Mouse (Mus musculus) liver, embryonic 13.5 days (tissue): Measurements from ENCODE around the gene Abtb1. TPM values are rescaled to one million over a fixed set of nuclear protein-coding genes. Genes with fewer than 3 reads are reported as not detected.

ENCODE experiments used
- ATAC-seq: fragments of 200-750 bp; cut with Nextera tagmentation; 2 replicates; pipeline ENCODE4 v1.8.0; 2017; ENCODE audit warnings: low read depth, mild to moderate bottlenecking, moderate number of reproducible peaks, moderate library complexity
- DNase-seq: peaks from one replicate; pipeline ENCODE4 v3.0.0; 2022
- H3K27ac ChIP-seq: fragments of 300-500 bp; sonication (generic); 2 replicates; pipeline ENCODE4 v1.5.1; 2015; ENCODE audit warnings: moderate library complexity, mild to moderate bottlenecking, inconsistent platforms
- H3K27me3 ChIP-seq: fragments of 300-500 bp; sonication (generic); 2 replicates; pipeline ENCODE4 v1.6.1; 2015; ENCODE audit warnings: mild to moderate bottlenecking, inconsistent platforms
- H3K36me3 ChIP-seq: fragments of 300-500 bp; sonication (generic); 2 replicates; pipeline ENCODE4 v1.6.1; 2015; ENCODE audit warnings: mild to moderate bottlenecking, inconsistent platforms
- H3K4me1 ChIP-seq: fragments of 300-500 bp; sonication (generic); replicated peaks from 2 replicates; pipeline ENCODE4 v1.6.1; 2015; ENCODE audit warnings: inconsistent platforms
- H3K4me2 ChIP-seq: fragments of 300-500 bp; sonication (generic); 2 replicates; pipeline ENCODE4 v1.6.1; 2015; ENCODE audit warnings: inconsistent platforms, mild to moderate bottlenecking, moderate library complexity
- H3K4me3 ChIP-seq: fragments of 300-500 bp; sonication (generic); replicated peaks from 2 replicates; pipeline ENCODE4 v1.5.1; 2015; ENCODE audit warnings: mild to moderate bottlenecking, inconsistent platforms
- H3K9ac ChIP-seq: fragments of 300-500 bp; sonication (generic); 2 replicates; pipeline ENCODE4 v1.6.1; 2015; ENCODE audit warnings: mild to moderate bottlenecking, inconsistent platforms
- H3K9me3 ChIP-seq: fragments of 300-500 bp; sonication (generic); replicated peaks from 2 replicates; pipeline ENCODE4 v1.6.1; 2016; ENCODE audit warnings: inconsistent platforms
- WGBS: fragments of 180-500 bp; shearing (Covaris S2); methylation state at CpG from one replicate; pipeline ENCODE4 v1.1.7; 2015; ENCODE audit not compliant: insufficient replicate concordance; 5-methylcytosine and 5-hydroxymethylcytosine counted together
- polyA plus RNA-seq: library from polyadenylated mRNA; unstranded; fragments of >200 nt; fragmentation: Nextera tagmentation; extraction: Ambion mirVana; gene quantifications from 2 replicates; pipeline ENCODE4 v1.2.1, GENCODE M21; 2015

Abtb1 gene
- polyA plus RNA-seq, 1 experiment from 2014 or later = 45.5 TPM

GRCm38 (mm10) chr6:88800735-88801134 lies 41.0 kb downstream of the Abtb1 start:
- peak overlapping the region; percentile 29 for H3K27ac ChIP-seq

DNA sequence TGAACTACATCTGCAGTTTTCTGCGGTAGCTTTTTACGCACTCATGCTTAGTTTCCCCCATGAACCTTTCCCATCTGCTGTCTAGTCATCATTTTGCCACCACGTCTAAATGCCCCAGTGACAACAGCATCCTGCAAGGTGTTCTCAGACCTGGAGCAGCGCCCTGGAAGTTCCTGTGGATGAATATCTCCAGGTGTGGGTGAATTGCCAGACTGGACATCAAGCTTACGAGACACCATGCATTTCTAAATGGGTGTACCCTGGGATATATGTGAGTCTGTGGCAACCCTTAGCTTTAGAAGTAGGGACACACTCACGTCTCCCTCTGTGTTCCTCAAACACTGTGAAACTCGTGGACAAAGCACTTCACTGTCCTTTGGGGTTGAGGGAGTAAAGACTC lies 41.6 kb downstream of the Abtb1 start:
- Histone ChIP-seq H3K4me2 (no peak overlapping the region), H3K27ac (peak overlapping the region; percentile 29), H3K4me1 (peaks cover 53% of the 10 kb centered on the region), H3K4me3 (no peak overlapping the region), H3K9me3 (no peaks in the 10 kb centered on the region), H3K27me3 (no peaks in the 10 kb centered on the region), H3K9ac (no peak overlapping the region), H3K36me3 (peaks cover 27% of the 10 kb centered on the region)
- DNase-seq = no peak
- WGBS = 66% methylated on average over 7 of the region's 7 CpGs
- no peak for ATAC-seq

More at GRCm38 (mm10) chr6:88800735-88801134, 41.0 kb downstream of the Abtb1 start:
- Histone ChIP-seq H3K27me3 (no peaks in the 10 kb centered on the region), H3K9ac (no peak overlapping the region), H3K4me1 (peaks cover 54% of the 10 kb centered on the region), H3K4me2 (no peak overlapping the region), H3K4me3 (no peak overlapping the region), H3K9me3 (no peaks in the 10 kb centered on the region), H3K36me3 (peaks cover 27% of the 10 kb centered on the region)
- DNase-seq = no peak
- WGBS = 34% methylated on average over 3 of the region's 3 CpGs
- no peak for ATAC-seq

DNA sequence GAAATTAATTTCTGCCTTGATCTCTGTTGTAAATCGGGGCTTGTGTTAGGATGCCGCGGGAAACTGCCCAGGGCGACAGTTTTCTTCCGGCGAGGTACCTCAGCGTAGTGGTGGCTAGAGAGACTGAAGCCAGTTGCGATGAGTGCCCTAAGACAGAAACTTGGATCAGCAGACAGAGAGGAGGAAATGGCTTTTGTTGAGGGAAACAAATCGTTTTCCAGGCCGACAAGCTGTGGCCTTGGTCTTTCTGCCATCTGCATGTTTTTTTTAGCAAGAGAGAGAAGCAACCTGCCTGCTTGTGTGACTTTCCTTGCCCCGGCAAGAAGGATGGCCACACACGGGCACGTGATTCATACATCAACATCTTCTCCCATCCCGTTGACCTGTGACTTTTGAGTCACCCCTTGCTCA lies 47.2 kb downstream of the Abtb1 start:
- Histone ChIP-seq H3K4me1 (peaks cover 33% of the 10 kb centered on the region), H3K27ac (no peak overlapping the region), H3K4me3 (no peak overlapping the region), H3K27me3 (peaks cover 4% of the 10 kb centered on the region; the same call in 1 of the 2 replicates), H3K9me3 (no peaks in the 10 kb centered on the region), H3K4me2 (no peak overlapping the region), H3K36me3 (peaks cover 17% of the 10 kb centered on the region), H3K9ac (no peak overlapping the region)
- DNase-seq (no peak), ATAC-seq (no peak)
- WGBS = 79% methylated on average over 14 of the region's 14 CpGs

GRCm38 (mm10) chr6:88793872-88794271 lies 47.9 kb downstream of the Abtb1 start:
- no peak for ATAC-seq
- H3K4me1 ChIP-seq = peaks cover 39% of the 10 kb centered on the region
- H3K9me3 ChIP-seq = no peaks in the 10 kb centered on the region
- DNase-seq = no peak
- H3K36me3 ChIP-seq = 0 out of 2 replicates have a peak, but pooled peaks cover 11% of the 10 kb centered on the region
- H3K27me3 ChIP-seq = peaks cover 4% of the 10 kb centered on the region; the same call in 1 of the 2 replicates
- H3K4me3 ChIP-seq = no peak overlapping the region
- WGBS = 83% methylated on average over 13 of the region's 13 CpGs
- no peak overlapping the region for H3K4me2 ChIP-seq
- no peak overlapping the region for H3K27ac ChIP-seq
- no peak overlapping the region for H3K9ac ChIP-seq

GRCm38 (mm10) chr6:88793243-88793642 lies 48.5 kb downstream of the Abtb1 start:
- WGBS = 77% methylated on average over 2 of the region's 2 CpGs
- Histone ChIP-seq H3K9ac (no peak overlapping the region), H3K36me3 (peaks cover 12% of the 10 kb centered on the region; the same call in 1 of the 2 replicates), H3K9me3 (no peaks in the 10 kb centered on the region), H3K27ac (no peak overlapping the region), H3K4me2 (no peak overlapping the region), H3K27me3 (peaks cover 4% of the 10 kb centered on the region; the same call in 1 of the 2 replicates), H3K4me1 (peaks cover 45% of the 10 kb centered on the region), H3K4me3 (no peak overlapping the region)
- no peak for DNase-seq
- ATAC-seq = no peak

DNA sequence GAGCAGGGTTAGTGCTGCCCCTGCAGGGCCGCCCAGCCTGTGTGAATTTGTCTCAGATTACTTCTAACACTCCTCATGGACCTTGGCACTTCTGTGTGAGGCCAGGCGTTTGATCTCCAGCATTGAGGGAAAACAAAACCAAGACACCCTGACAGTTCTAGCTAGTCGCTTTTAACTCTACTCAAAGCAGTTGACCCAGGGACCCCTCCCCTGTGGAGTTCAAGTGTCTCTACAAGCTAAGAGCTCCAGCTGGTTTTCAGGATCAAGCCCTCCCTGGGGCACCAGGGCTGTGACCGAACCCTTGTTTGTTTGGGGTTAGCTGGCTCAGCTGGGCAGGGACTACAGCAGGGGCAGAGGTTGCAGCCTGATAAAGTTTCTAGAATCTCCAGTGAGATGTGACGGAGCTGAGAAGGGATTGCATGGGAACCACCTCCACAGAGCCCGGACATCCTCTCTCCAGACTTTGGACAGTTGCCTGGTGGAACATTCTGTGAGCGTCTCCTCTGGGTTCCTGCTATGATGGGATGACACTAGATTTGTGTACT lies 49.6 kb downstream of the Abtb1 start:
- Histone ChIP-seq H3K4me3 (no peak overlapping the region), H3K4me1 (peaks cover 52% of the 10 kb centered on the region), H3K9ac (no peak overlapping the region; the same call in 1 of the 2 replicates), H3K4me2 (no peak overlapping the region), H3K36me3 (peaks cover 14% of the 10 kb centered on the region; the same call in 1 of the 2 replicates), H3K9me3 (no peaks in the 10 kb centered on the region), H3K27me3 (peaks cover 4% of the 10 kb centered on the region; the same call in 1 of the 2 replicates), H3K27ac (0 out of 2 replicates have a peak overlapping the region, but pooled peaks have one; percentile 29)
- DNase-seq = no peak
- WGBS = 68% methylated on average over 7 of the region's 7 CpGs
- no peak for ATAC-seq

DNA sequence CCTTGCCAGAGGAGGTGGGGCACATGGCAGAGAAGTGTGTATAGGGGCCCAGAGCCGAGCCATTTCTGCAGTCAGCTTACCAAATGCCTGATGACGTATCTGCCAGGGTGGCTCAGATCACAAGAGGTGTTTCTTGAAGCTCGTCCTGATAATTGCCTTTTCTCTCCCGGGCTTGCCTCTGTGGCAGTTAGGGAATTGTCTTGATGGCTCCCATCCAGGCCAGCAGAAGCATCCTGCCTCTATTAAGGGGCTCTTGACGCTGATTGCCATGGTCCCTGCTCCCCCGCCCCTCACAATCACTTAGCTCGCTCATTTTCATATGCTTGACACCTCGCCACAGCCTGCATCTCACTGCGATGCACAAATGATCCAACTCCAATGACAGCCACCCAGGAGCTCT lies 50.5 kb downstream of the Abtb1 start:
- Histone ChIP-seq H3K27me3 (peaks cover 4% of the 10 kb centered on the region; the same call in 1 of the 2 replicates), H3K4me3 (no peak overlapping the region), H3K9me3 (no peaks in the 10 kb centered on the region), H3K4me1 (peaks cover 61% of the 10 kb centered on the region), H3K9ac (no peak overlapping the region), H3K27ac (no peak overlapping the region), H3K36me3 (peaks cover 14% of the 10 kb centered on the region; the same call in 1 of the 2 replicates), H3K4me2 (no peak overlapping the region)
- no peak for ATAC-seq
- no peak for DNase-seq
- WGBS = 60% methylated on average over 9 of the region's 9 CpGs

DNA sequence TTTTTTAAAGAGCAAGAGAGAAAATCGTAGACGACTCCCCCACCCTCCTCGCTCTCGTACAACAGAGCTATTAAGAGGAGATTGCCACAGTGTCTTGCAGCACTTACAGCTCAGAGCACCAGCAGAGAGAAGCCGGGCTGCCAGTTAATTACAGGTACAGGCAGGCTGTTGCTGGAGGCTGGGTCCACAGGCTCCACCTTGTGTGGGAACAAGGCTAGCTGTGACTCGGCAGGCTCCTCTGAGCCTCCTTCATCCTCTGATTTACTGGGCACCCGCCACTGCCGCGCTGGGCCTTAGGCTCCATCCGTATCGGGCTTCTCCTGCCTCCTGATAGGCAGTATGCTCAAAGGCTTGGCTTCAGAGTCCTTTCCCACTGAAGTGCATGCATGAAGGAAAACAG lies 53.6 kb downstream of the Abtb1 start:
- 76% methylated on average over 11 of the region's 11 CpGs for whole genome bisulfite sequencing
- H3K36me3 ChIP-seq = peaks cover 16% of the 10 kb centered on the region; the same call in 1 of the 2 replicates

GRCm38 (mm10) chr6:88787496-88787895 lies 54.3 kb downstream of the Abtb1 start:
- WGBS = 79% methylated on average over 14 of the region's 14 CpGs
- no peak overlapping the region for H3K4me2 ChIP-seq
- 0 out of 2 replicates have a peak, but pooled peaks cover 4% of the 10 kb centered on the region for H3K27me3 ChIP-seq
- H3K36me3 ChIP-seq = peaks cover 14% of the 10 kb centered on the region; the same call in 1 of the 2 replicates
- ATAC-seq (no peak), DNase-seq (no peak)
- H3K9ac ChIP-seq = no peak overlapping the region
- H3K4me3 ChIP-seq = no peak overlapping the region
- peaks cover 90% of the 10 kb centered on the region for H3K4me1 ChIP-seq
- H3K9me3 ChIP-seq = no peaks in the 10 kb centered on the region
- peak overlapping the region; percentile 11; the same call in 1 of the 2 replicates for H3K27ac ChIP-seq

More for the DNA sequence above, 53.6 kb downstream of the Abtb1 start:
- DNase-seq (no peak), ATAC-seq (no peak)
- Histone ChIP-seq H3K4me1 (peaks cover 90% of the 10 kb centered on the region), H3K9ac (no peak overlapping the region), H3K4me3 (no peak overlapping the region), H3K4me2 (no peak overlapping the region), H3K9me3 (no peaks in the 10 kb centered on the region), H3K27me3 (0 out of 2 replicates have a peak, but pooled peaks cover 4% of the 10 kb centered on the region), H3K27ac (no peak overlapping the region)

DNA sequence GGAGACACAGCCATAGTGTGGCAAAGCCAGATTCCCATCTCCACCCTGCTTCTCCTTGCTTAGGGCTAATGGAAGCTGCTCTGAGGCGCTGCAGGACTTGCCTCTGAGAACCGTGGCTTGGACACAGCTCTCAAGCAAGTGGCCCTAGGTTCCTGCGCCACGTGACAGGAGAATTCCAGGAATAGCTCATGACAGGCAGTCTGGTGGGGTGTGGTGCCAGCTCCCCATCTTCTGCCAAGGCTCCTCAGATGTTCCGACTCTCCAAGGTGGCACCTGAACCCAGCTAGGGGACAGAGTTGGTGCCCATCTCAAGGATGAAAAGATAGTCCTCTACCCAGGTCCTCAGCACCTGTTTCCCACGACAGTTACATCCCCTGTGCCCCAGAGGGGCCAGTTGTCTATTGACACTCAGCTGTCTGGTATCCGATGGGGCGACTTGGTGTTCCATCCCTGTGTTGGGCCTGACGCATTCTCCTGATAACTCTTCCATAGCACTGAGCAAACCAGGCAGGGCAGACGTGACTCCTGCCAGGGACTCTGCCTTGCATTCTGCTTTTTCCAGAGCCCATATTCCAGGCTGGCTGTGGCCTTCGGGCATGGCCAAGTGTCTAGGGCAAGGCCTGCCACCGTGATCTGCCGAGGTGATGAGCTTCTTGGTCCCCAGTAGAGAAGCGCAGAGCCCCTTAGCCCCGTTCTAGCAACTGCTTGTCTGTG lies 54.9 kb downstream of the Abtb1 start:
- Histone ChIP-seq H3K36me3 (peaks cover 8% of the 10 kb centered on the region; the same call in 1 of the 2 replicates), H3K27ac (peak overlapping the region; percentile 94; the same call in 1 of the 2 replicates), H3K4me2 (no peak overlapping the region), H3K4me1 (peaks cover 90% of the 10 kb centered on the region), H3K9me3 (no peaks in the 10 kb centered on the region), H3K9ac (0 out of 2 replicates have a peak overlapping the region, but pooled peaks have one; percentile 2), H3K27me3 (0 out of 2 replicates have a peak, but pooled peaks cover 4% of the 10 kb centered on the region), H3K4me3 (no peak overlapping the region)
- no peak for DNase-seq
- WGBS = 78% methylated on average over 15 of the region's 15 CpGs
- ATAC-seq = no peak
